Mouse (Mus musculus): Measurements from ENCODE around the gene Foxred2.

GRCm38 (mm10) chr15:77925195-77925594 lies 31.3 kb downstream of the Foxred2 start:
- TF ChIP-seq CTCF (IDR thresholded peaks at IDR 0.05; ENCODE audit: extremely low read depth, insufficient read depth, insufficient read length, insufficient replicate concordance) (no peak), POLR2A (IDR thresholded peaks at IDR 0.05; ENCODE audit: low read depth, low read length) (no peak)
